9 mouse cellular contexts compared by ENCODE assay signal in genomic region chr4:106907701-106908425, GRCm38 (mm10). TPM values are rescaled to one million over a fixed set of nuclear protein-coding genes. Genes with fewer than 3 reads are reported as not detected.
DNase-seq lines count a peak whose midpoint lies in the region; ATAC-seq and TF ChIP-seq lines count a peak whose summit lies in the region.
"Had no signal": no experiment of that assay in that cellular context is flagged by ENCODE, and none has a peak within 500 bp of the region (broad histone marks: within the 10 kb centered on the region; RNA-seq: fewer than 3 reads in every experiment).

No protein-coding gene starts in this region.

- intact Hi-C loops in gastrocnemius, adult 2 months (cut with DNase I): loop anchor here (2.0 to 5.0 kb wide), 3 partner anchors 39 to 257 kb away; partner anchors contain the start of genes Cyb5rl and Mrpl37
- intact Hi-C loops in left cerebral cortex, adult 2 months (cut with DNase I): loop anchor here (5.0 kb wide), 1 partner anchor 51 kb away; no protein-coding TSS in a partner anchor

- no peak for ATAC-seq in forebrain, embryonic 12.5 days (ENCODE audit: low FRiP score)
- ATAC-seq in forebrain, embryonic 16.5 days: no peak
- no peak for ATAC-seq in hindbrain, embryonic 13.5 days (ENCODE audit: low FRiP score)
- no peak for ATAC-seq in liver, embryonic 11.5 days (replicated peaks; ENCODE audit: low FRiP score)
- ATAC-seq in neural tube, embryonic 11.5 days (ENCODE audit: insufficient read depth, low FRiP score, low TSS enrichment): no peak
- ATAC-seq: Patski had no signal

- no peak overlapping the region for H3K4me3 ChIP-seq in forebrain, embryonic 12.5 days (replicated peaks)
- H3K4me3 ChIP-seq in forebrain, embryonic 16.5 days (replicated peaks; ENCODE audit: low read length): no peak overlapping the region
- peak overlapping the region; percentile 97 for H3K4me3 ChIP-seq in gastrocnemius, adult 2 months
- no peak overlapping the region for H3K4me3 ChIP-seq in hindbrain, embryonic 13.5 days
- H3K4me3 ChIP-seq in liver, embryonic 11.5 days (ENCODE audit: low read depth, low read length): peak overlapping the region; percentile 100; the same call in 1 of the 2 replicates
- H3K4me3 ChIP-seq in neural tube, embryonic 11.5 days (ENCODE audit: low read depth, low read length): no peak overlapping the region
- H3K4me3 ChIP-seq in left cerebral cortex, adult 2 months: no peak overlapping the region

- H3K9me3 ChIP-seq in forebrain, embryonic 12.5 days: no peaks in the 10 kb centered on the region
- no peaks in the 10 kb centered on the region for H3K9me3 ChIP-seq in forebrain, embryonic 16.5 days (ENCODE audit: control insufficient read depth, low read length)
- H3K9me3 ChIP-seq in hindbrain, embryonic 13.5 days: no peaks in the 10 kb centered on the region
- H3K9me3 ChIP-seq in liver, embryonic 11.5 days (ENCODE audit: control insufficient read depth, low read length): no peaks in the 10 kb centered on the region
- no peaks in the 10 kb centered on the region for H3K9me3 ChIP-seq in neural tube, embryonic 11.5 days (ENCODE audit: control insufficient read depth, low read length)

- peak overlapping the region; percentile 36; the same call in 1 of the 2 replicates for H3K9ac ChIP-seq in forebrain, embryonic 12.5 days
- H3K9ac ChIP-seq in forebrain, embryonic 16.5 days (replicated peaks; ENCODE audit: low read depth, low read length): no peak overlapping the region
- H3K9ac ChIP-seq in hindbrain, embryonic 13.5 days: peak overlapping the region; percentile 14
- H3K9ac ChIP-seq in liver, embryonic 11.5 days (ENCODE audit: low read depth, low read length): peak overlapping the region; percentile 62
- H3K9ac ChIP-seq in neural tube, embryonic 11.5 days (ENCODE audit: low read length): no peak overlapping the region

- no peaks in the 10 kb centered on the region; the same call in 1 of the 2 replicates for H3K27me3 ChIP-seq in forebrain, embryonic 12.5 days
- no peaks in the 10 kb centered on the region for H3K27me3 ChIP-seq in forebrain, embryonic 16.5 days (replicated peaks; ENCODE audit: control insufficient read depth, insufficient read depth, low read length)
- H3K27me3 ChIP-seq in hindbrain, embryonic 13.5 days: no peaks in the 10 kb centered on the region
- no peaks in the 10 kb centered on the region for H3K27me3 ChIP-seq in liver, embryonic 11.5 days (replicated peaks; ENCODE audit: control insufficient read depth, insufficient read depth, low read length)
- H3K27me3 ChIP-seq in neural tube, embryonic 11.5 days (ENCODE audit: control insufficient read depth, insufficient read depth, low read length): no peaks in the 10 kb centered on the region
- H3K27me3 ChIP-seq: Patski had no signal

- peak overlapping the region; percentile 26; the same call in 1 of the 2 replicates for H3K4me2 ChIP-seq in forebrain, embryonic 12.5 days
- H3K4me2 ChIP-seq in forebrain, embryonic 16.5 days (ENCODE audit: low read length): no peak overlapping the region
- peak overlapping the region; percentile 8; the same call in 1 of the 2 replicates for H3K4me2 ChIP-seq in hindbrain, embryonic 13.5 days
- peak overlapping the region; percentile 95 for H3K4me2 ChIP-seq in liver, embryonic 11.5 days
- peak overlapping the region; percentile 20; the same call in 1 of the 2 replicates for H3K4me2 ChIP-seq in neural tube, embryonic 11.5 days (ENCODE audit: low read depth)

- H3K27ac ChIP-seq in forebrain, embryonic 12.5 days: peak overlapping the region; percentile 59
- no peak overlapping the region for H3K27ac ChIP-seq in forebrain, embryonic 16.5 days (ENCODE audit: low read length)
- H3K27ac ChIP-seq in gastrocnemius, adult 2 months: peak overlapping the region; percentile 94
- H3K27ac ChIP-seq in hindbrain, embryonic 13.5 days: peak overlapping the region; percentile 100
- peak overlapping the region; percentile 100 for H3K27ac ChIP-seq in liver, embryonic 11.5 days (ENCODE audit: low read depth, low read length)
- H3K27ac ChIP-seq in neural tube, embryonic 11.5 days (ENCODE audit: low read depth, low read length): no peak overlapping the region; the same call in 1 of the 2 replicates
- no peak overlapping the region for H3K27ac ChIP-seq in left cerebral cortex, adult 2 months

- DNase-seq in gastrocnemius, adult 2 months: peak; percentile 89
- DNase-seq in liver, embryonic 11.5 days (ENCODE audit: low spot score): peak; percentile 65
- peak; percentile 38 for DNase-seq in neural tube, embryonic 11.5 days (ENCODE audit: low spot score)
- no peak for DNase-seq in left cerebral cortex, adult 2 months (ENCODE audit: extremely low spot score in 1 of 2, low spot score in 2 of 2)
- DNase-seq in spleen, postnatal 36 days (ENCODE audit: low spot score in 2 of 2): no peak

- no peaks in the 10 kb centered on the region for H3K36me3 ChIP-seq in forebrain, embryonic 12.5 days (replicated peaks)
- no peaks in the 10 kb centered on the region for H3K36me3 ChIP-seq in forebrain, embryonic 16.5 days (ENCODE audit: control insufficient read depth, insufficient read depth)
- no peaks in the 10 kb centered on the region for H3K36me3 ChIP-seq in hindbrain, embryonic 13.5 days
- H3K36me3 ChIP-seq in liver, embryonic 11.5 days (ENCODE audit: control insufficient read depth, insufficient read depth, low read length): no peaks in the 10 kb centered on the region
- no peaks in the 10 kb centered on the region for H3K36me3 ChIP-seq in neural tube, embryonic 11.5 days (ENCODE audit: control insufficient read depth, insufficient read depth, low read length)

- no peak for TF ChIP-seq CTCF in gastrocnemius, adult 2 months (IDR thresholded peaks at IDR 0.05)
- TF ChIP-seq CTCF in left cerebral cortex, adult 2 months (IDR thresholded peaks at IDR 0.05): no peak

- WGBS in forebrain, embryonic 12.5 days: 14% methylated on average over 17 of the region's 17 CpGs
- WGBS in forebrain, embryonic 16.5 days: 24% methylated on average over 17 of the region's 17 CpGs
- 19% methylated on average over 17 of the region's 17 CpGs for WGBS in hindbrain, embryonic 13.5 days
- WGBS in liver, embryonic 11.5 days: 5% methylated on average over 17 of the region's 17 CpGs
- WGBS in neural tube, embryonic 11.5 days: 12% methylated on average over 17 of the region's 17 CpGs

- peaks cover 27% of the 10 kb centered on the region for H3K4me1 ChIP-seq in forebrain, embryonic 12.5 days
- H3K4me1 ChIP-seq in forebrain, embryonic 16.5 days (replicated peaks; ENCODE audit: control insufficient read depth, insufficient read depth, low read length): peaks cover 15% of the 10 kb centered on the region
- H3K4me1 ChIP-seq in hindbrain, embryonic 13.5 days (replicated peaks): peaks cover 28% of the 10 kb centered on the region
- peaks cover 30% of the 10 kb centered on the region for H3K4me1 ChIP-seq in liver, embryonic 11.5 days (replicated peaks; ENCODE audit: control insufficient read depth, insufficient read depth, low read length)
- peaks cover 25% of the 10 kb centered on the region for H3K4me1 ChIP-seq in neural tube, embryonic 11.5 days (ENCODE audit: control insufficient read depth, insufficient read depth, low read length)

RNA-seq across cellular contexts. Expression of gene Ssbp3, which starts 2.6 kb away (rescaled TPM):
- polyA plus RNA-seq in forebrain, embryonic 12.5 days (2016; fragmentation: Nextera tagmentation; extraction: Ambion mirVana): 198 and 214 TPM in 2 replicates
- 163 and 167 TPM in 2 replicates for polyA plus RNA-seq in forebrain, embryonic 16.5 days (2015; fragmentation: Nextera tagmentation; extraction: Ambion mirVana)
- 10 to 100 TPM; 23.7 to 30.0 TPM for total RNA-seq in gastrocnemius, adult 2 months (2021)
- 179 and 180 TPM in 2 replicates for polyA plus RNA-seq in hindbrain, embryonic 13.5 days (2015; fragmentation: Nextera tagmentation; extraction: Ambion mirVana)
- 71.1 and 89.0 TPM in 2 replicates for polyA plus RNA-seq in liver, embryonic 11.5 days (2014; fragmentation: Nextera tagmentation; extraction: Ambion mirVana)
- 142 and 145 TPM in 2 replicates for polyA plus RNA-seq in neural tube, embryonic 11.5 days (2014; fragmentation: Nextera tagmentation; extraction: Ambion mirVana)
- 100 to 1,000 TPM; 181 to 187 TPM for total RNA-seq in left cerebral cortex, adult 2 months (2021)

Comparison
In these comparisons a context has a peak if more than half of its experiments do, and no peak if none do; other contexts are left out.
1. H3K27ac ChIP-seq: peak in forebrain, embryonic 12.5 days (single experiment), gastrocnemius, adult 2 months (single experiment), hindbrain, embryonic 13.5 days (single experiment) and liver, embryonic 11.5 days (single experiment); none in forebrain, embryonic 16.5 days (single experiment), neural tube, embryonic 11.5 days (single experiment) and left cerebral cortex, adult 2 months (single experiment).
2. H3K9ac ChIP-seq: peak in forebrain, embryonic 12.5 days (single experiment), hindbrain, embryonic 13.5 days (single experiment) and liver, embryonic 11.5 days (single experiment); none in forebrain, embryonic 16.5 days (single experiment) and neural tube, embryonic 11.5 days (single experiment).
3. H3K4me3 ChIP-seq: peak in gastrocnemius, adult 2 months (single experiment) and liver, embryonic 11.5 days (single experiment); none in forebrain, embryonic 12.5 days (single experiment), forebrain, embryonic 16.5 days (single experiment), hindbrain, embryonic 13.5 days (single experiment), neural tube, embryonic 11.5 days (single experiment) and left cerebral cortex, adult 2 months (single experiment).
4. DNase-seq: peak in gastrocnemius, adult 2 months (single experiment), liver, embryonic 11.5 days (single experiment) and neural tube, embryonic 11.5 days (single experiment); none in left cerebral cortex, adult 2 months (0 of 2) and spleen, postnatal 36 days (0 of 2).